ENCODE assay signal across 8 mouse cellular contexts in the genomic region with DNA sequence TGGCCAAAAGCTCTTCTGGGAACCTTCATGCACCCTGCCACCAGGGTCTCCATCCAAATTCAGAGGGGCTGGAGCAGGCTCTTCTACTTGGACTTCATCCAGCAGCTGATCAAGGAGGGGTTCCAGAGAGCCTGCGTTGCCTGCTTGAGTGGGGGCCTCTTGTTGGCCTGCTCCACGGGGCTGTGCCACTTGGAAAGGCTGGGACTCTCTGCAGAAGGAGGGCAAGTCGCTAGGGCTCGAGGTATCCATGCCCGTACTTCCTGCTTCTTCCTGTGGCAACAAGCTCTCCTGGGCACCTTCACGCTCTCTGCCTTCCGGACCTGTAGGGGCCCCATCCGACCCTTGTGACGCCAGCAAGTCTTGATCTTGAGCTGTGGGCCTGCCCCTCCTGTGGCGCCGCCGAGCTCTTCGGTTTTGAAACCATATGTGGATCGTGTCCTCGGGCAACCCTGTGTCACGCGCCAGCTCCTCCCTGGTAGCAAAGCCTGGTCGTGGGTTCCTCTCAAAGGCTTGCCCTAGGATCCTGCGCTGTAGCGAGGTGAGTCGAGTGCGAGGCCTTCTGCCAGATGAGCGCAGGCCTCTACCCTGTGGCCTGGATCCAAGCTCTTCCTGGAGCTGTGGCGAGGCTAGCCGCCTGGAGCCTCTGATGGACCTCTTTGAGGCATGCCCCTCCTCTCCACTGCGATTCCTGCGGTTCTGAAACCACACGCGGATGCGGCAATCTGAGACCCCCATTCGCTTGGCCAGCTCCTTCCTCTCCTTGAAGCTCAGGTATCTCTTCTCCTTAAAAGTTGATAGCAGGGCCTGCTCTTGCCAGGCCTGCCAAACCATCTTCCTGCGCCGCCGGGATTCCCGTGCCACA. TPM values are rescaled to one million over a fixed set of nuclear protein-coding genes. Genes with fewer than 3 reads are reported as not detected.
A peak's percentile ranks its signal among the peaks of the same experiment; 100 is the strongest.
DNase-seq lines count a peak whose midpoint lies in the region; ATAC-seq lines count a peak whose summit lies in the region.
"Not testable (repeated sequence)": the region's sequence is repeated elsewhere in the genome, so short reads cannot be mapped to it uniquely, and the experiment has no call there.

No protein-coding gene starts in this region.

- H3K27me3 ChIP-seq in forebrain, embryonic 16.5 days (replicated peaks; ENCODE audit: control insufficient read depth, insufficient read depth, low read length); liver, embryonic 13.5 days; stomach, embryonic 16.5 days (ENCODE audit: control insufficient read depth, insufficient read depth, low read length): not testable (repeated sequence)

- not testable (repeated sequence) for H3K4me1 ChIP-seq in forebrain, embryonic 16.5 days (replicated peaks; ENCODE audit: control insufficient read depth, insufficient read depth, low read length); liver, embryonic 13.5 days (replicated peaks); stomach, embryonic 16.5 days (ENCODE audit: control insufficient read depth, insufficient read depth, low read length)

- not testable (repeated sequence) for H3K9ac ChIP-seq in forebrain, embryonic 16.5 days (replicated peaks; ENCODE audit: low read depth, low read length); liver, embryonic 13.5 days; stomach, embryonic 16.5 days (ENCODE audit: low read length)

- H3K4me2 ChIP-seq in forebrain, embryonic 16.5 days (ENCODE audit: low read length); liver, embryonic 13.5 days; stomach, embryonic 16.5 days (ENCODE audit: low read depth, low read length): not testable (repeated sequence)

- peak; percentile 76 for ATAC-seq in forebrain, embryonic 16.5 days
- ATAC-seq in liver, embryonic 13.5 days (ENCODE audit: low read depth), result peak; percentile 70
- peak; percentile 82 for ATAC-seq in stomach, embryonic 16.5 days (ENCODE audit: insufficient read depth, low FRiP score)

- 90% methylated on average over 31 of the region's 35 CpGs for WGBS in forebrain, embryonic 16.5 days
- WGBS in liver, embryonic 13.5 days (ENCODE audit: insufficient replicate concordance), result 73% methylated on average over 35 of the region's 35 CpGs
- 86% methylated on average over 31 of the region's 35 CpGs for WGBS in stomach, embryonic 16.5 days

- H3K27ac ChIP-seq in forebrain, embryonic 16.5 days (ENCODE audit: low read length); liver, embryonic 13.5 days; stomach, embryonic 16.5 days (ENCODE audit: low read length): not testable (repeated sequence)

- peaks cover 12% of the 10 kb centered on the region for H3K9me3 ChIP-seq in forebrain, embryonic 16.5 days (ENCODE audit: control insufficient read depth, low read length)
- H3K9me3 ChIP-seq in liver, embryonic 13.5 days (replicated peaks), result peaks cover 23% of the 10 kb centered on the region
- H3K9me3 ChIP-seq in stomach, embryonic 16.5 days (replicated peaks; ENCODE audit: control insufficient read depth, low read length), result peaks cover 13% of the 10 kb centered on the region

- intact Hi-C loops in heart, postnatal 14 days (cut with DNase I), result not testable (repeated sequence)

- DNase-seq in CD8-positive naive resting alpha-beta T cell, adult 2 months (ENCODE audit: low read depth in 2 of 2, low spot score in 2 of 2), result peak; percentile 62 to 78
- peak; percentile 72 for DNase-seq in cerebellum, adult 11-12 months
- peak; percentile 70 to 76 for DNase-seq in heart, postnatal 14 days
- peak; percentile 70 to 92 for DNase-seq in kidney, postnatal 25 days
- peak; percentile 53 for DNase-seq in liver, embryonic 13.5 days
- peak; percentile 50 to 60 for DNase-seq in natural killer cell, adult 2 months (ENCODE audit: low spot score in 2 of 2)

- not testable (repeated sequence) for H3K4me3 ChIP-seq in forebrain, embryonic 16.5 days (replicated peaks; ENCODE audit: low read length); liver, embryonic 13.5 days (replicated peaks); stomach, embryonic 16.5 days (replicated peaks; ENCODE audit: low read length)

- not testable (repeated sequence) for H3K36me3 ChIP-seq in forebrain, embryonic 16.5 days (ENCODE audit: control insufficient read depth, insufficient read depth); liver, embryonic 13.5 days; stomach, embryonic 16.5 days (ENCODE audit: control insufficient read depth, insufficient read depth, low read length)

RNA-seq across cellular contexts. Expression of gene Duxf3, which starts 0.5 kb away (rescaled TPM):
- not detected in 2 replicates for polyA plus RNA-seq in forebrain, embryonic 16.5 days (2015; fragmentation: Nextera tagmentation; extraction: Ambion mirVana)
- not detected for total RNA-seq in heart, postnatal 14 days (2021)
- polyA plus RNA-seq in liver, embryonic 13.5 days (2015; fragmentation: Nextera tagmentation; extraction: Ambion mirVana), result not detected in 2 replicates
- polyA plus RNA-seq in stomach, embryonic 16.5 days (2015; fragmentation: Nextera tagmentation; extraction: Ambion mirVana), result not detected in 2 replicates

RNA-seq across cellular contexts. Expression of gene Gm4981, which starts 4.5 kb away (rescaled TPM):
- not detected in 2 replicates for polyA plus RNA-seq in forebrain, embryonic 16.5 days (2015; fragmentation: Nextera tagmentation; extraction: Ambion mirVana)
- not detected for total RNA-seq in heart, postnatal 14 days (2021)
- polyA plus RNA-seq in liver, embryonic 13.5 days (2015; fragmentation: Nextera tagmentation; extraction: Ambion mirVana), result not detected in 2 replicates
- not detected in 2 replicates for polyA plus RNA-seq in stomach, embryonic 16.5 days (2015; fragmentation: Nextera tagmentation; extraction: Ambion mirVana)

RNA-seq across cellular contexts. Expression of gene AW822073, which starts 7.3 kb away (rescaled TPM):
- not detected in 2 replicates for polyA plus RNA-seq in forebrain, embryonic 16.5 days (2015; fragmentation: Nextera tagmentation; extraction: Ambion mirVana)
- not detected for total RNA-seq in heart, postnatal 14 days (2021)
- polyA plus RNA-seq in liver, embryonic 13.5 days (2015; fragmentation: Nextera tagmentation; extraction: Ambion mirVana), result not detected in 2 replicates
- polyA plus RNA-seq in stomach, embryonic 16.5 days (2015; fragmentation: Nextera tagmentation; extraction: Ambion mirVana), result not detected in 2 replicates

RNA-seq across cellular contexts. Expression of gene Gcc2, which starts 23.3 kb away (rescaled TPM):
- polyA plus RNA-seq in forebrain, embryonic 16.5 days (2015; fragmentation: Nextera tagmentation; extraction: Ambion mirVana), result 71.7 and 89.2 TPM in 2 replicates
- 10 to 100 TPM; 23.2 to 27.2 TPM for total RNA-seq in heart, postnatal 14 days (2021)
- polyA plus RNA-seq in liver, embryonic 13.5 days (2015; fragmentation: Nextera tagmentation; extraction: Ambion mirVana), result 27.2 and 35.2 TPM in 2 replicates
- 49.7 and 67.0 TPM in 2 replicates for polyA plus RNA-seq in stomach, embryonic 16.5 days (2015; fragmentation: Nextera tagmentation; extraction: Ambion mirVana)
